Mouse (Mus musculus) liver, embryonic 13.5 days (tissue): Measurements from ENCODE around the gene Pik3c2b. TPM values are rescaled to one million over a fixed set of nuclear protein-coding genes. Genes with fewer than 3 reads are reported as not detected.
A peak's percentile ranks its signal among the peaks of the same experiment; 100 is the strongest.

ENCODE experiments used
- ATAC-seq: fragments of 200-750 bp; cut with Nextera tagmentation; 2 replicates; pipeline ENCODE4 v1.8.0; 2017; ENCODE audit warnings: low read depth, mild to moderate bottlenecking, moderate number of reproducible peaks, moderate library complexity
- DNase-seq: peaks from one replicate; pipeline ENCODE4 v3.0.0; 2022
- H3K27ac ChIP-seq: fragments of 300-500 bp; sonication (generic); 2 replicates; pipeline ENCODE4 v1.5.1; 2015; ENCODE audit warnings: moderate library complexity, mild to moderate bottlenecking, inconsistent platforms
- H3K27me3 ChIP-seq: fragments of 300-500 bp; sonication (generic); 2 replicates; pipeline ENCODE4 v1.6.1; 2015; ENCODE audit warnings: mild to moderate bottlenecking, inconsistent platforms
- H3K36me3 ChIP-seq: fragments of 300-500 bp; sonication (generic); 2 replicates; pipeline ENCODE4 v1.6.1; 2015; ENCODE audit warnings: mild to moderate bottlenecking, inconsistent platforms
- H3K4me1 ChIP-seq: fragments of 300-500 bp; sonication (generic); replicated peaks from 2 replicates; pipeline ENCODE4 v1.6.1; 2015; ENCODE audit warnings: inconsistent platforms
- H3K4me2 ChIP-seq: fragments of 300-500 bp; sonication (generic); 2 replicates; pipeline ENCODE4 v1.6.1; 2015; ENCODE audit warnings: inconsistent platforms, mild to moderate bottlenecking, moderate library complexity
- H3K4me3 ChIP-seq: fragments of 300-500 bp; sonication (generic); replicated peaks from 2 replicates; pipeline ENCODE4 v1.5.1; 2015; ENCODE audit warnings: mild to moderate bottlenecking, inconsistent platforms
- H3K9ac ChIP-seq: fragments of 300-500 bp; sonication (generic); 2 replicates; pipeline ENCODE4 v1.6.1; 2015; ENCODE audit warnings: mild to moderate bottlenecking, inconsistent platforms
- H3K9me3 ChIP-seq: fragments of 300-500 bp; sonication (generic); replicated peaks from 2 replicates; pipeline ENCODE4 v1.6.1; 2016; ENCODE audit warnings: inconsistent platforms
- WGBS: fragments of 180-500 bp; shearing (Covaris S2); methylation state at CpG from one replicate; pipeline ENCODE4 v1.1.7; 2015; ENCODE audit not compliant: insufficient replicate concordance; 5-methylcytosine and 5-hydroxymethylcytosine counted together
- polyA plus RNA-seq: library from polyadenylated mRNA; unstranded; fragments of >200 nt; fragmentation: Nextera tagmentation; extraction: Ambion mirVana; gene quantifications from 2 replicates; pipeline ENCODE4 v1.2.1, GENCODE M21; 2015

The Pik3c2b gene
- polyA plus RNA-seq, 1 experiment from 2014 or later = 0.82 TPM

DNA sequence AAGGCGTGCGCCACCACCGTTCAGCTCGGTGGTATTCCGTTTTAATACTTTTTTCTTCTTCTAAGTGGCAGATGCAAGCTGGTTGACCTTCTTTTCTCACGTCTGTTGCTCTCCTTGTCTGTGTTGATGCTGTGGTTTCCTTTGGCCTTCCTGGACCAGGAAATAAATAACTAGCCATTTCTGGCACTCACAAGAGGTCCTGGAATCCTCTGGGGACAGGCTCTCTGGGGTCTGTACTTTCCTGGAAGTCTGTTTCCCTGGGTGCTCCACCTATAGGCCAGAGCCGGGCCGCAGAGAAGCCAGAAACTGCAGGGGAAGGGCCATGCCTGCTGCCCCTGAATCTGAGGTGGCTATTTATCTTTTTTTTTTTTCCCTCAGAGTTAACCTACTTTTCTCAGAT is 8.9 kb downstream of the Pik3c2b start:
- Histone ChIP-seq H3K27me3 (peaks cover 3% of the 10 kb centered on the region; the same call in 1 of the 2 replicates), H3K4me3 (no peak overlapping the region), H3K9me3 (no peaks in the 10 kb centered on the region), H3K36me3 (no peaks in the 10 kb centered on the region), H3K9ac (no peak overlapping the region), H3K4me1 (peaks cover 15% of the 10 kb centered on the region), H3K4me2 (no peak overlapping the region), H3K27ac (no peak overlapping the region)
- WGBS = 49% methylated on average over 8 of the region's 8 CpGs
- ATAC-seq (no peak), DNase-seq (no peak)

DNA sequence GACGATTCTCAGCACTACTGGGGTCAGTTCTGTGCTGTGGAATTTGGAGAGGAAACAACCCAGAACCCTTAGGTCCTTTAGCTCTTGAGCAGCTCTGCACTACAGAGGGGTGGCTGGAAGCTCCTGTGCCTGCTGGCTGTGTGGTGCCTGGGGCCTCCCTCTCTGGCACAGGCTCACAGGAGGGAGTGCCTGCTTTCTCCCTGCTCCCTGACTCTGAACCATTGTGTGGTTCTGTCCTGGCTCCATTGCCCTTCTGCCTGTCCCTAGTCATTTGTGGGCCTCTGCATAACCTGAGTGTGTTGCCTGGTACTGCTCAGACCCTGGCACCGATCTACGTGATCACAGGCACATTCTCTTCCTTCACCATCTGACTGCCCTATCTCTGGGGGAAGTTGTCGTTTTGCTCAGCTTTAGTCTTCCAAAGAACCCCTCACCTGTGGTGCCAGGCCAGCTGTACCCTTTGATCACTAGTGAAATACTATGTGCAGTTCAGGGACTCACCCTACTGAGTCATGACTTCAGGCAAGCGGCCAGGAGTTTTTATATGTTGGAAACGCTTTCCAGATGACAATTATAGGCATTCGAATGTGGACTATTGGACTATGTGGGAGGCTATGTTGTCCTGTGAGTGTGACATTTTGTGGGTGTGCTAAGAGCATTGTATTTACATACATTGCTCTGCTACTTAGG is 12.0 kb downstream of the Pik3c2b start:
- H3K36me3 ChIP-seq = no peaks in the 10 kb centered on the region
- H3K4me1 ChIP-seq = peaks cover 15% of the 10 kb centered on the region
- no peaks in the 10 kb centered on the region for H3K9me3 ChIP-seq
- no peak overlapping the region for H3K27ac ChIP-seq
- H3K27me3 ChIP-seq = no peaks in the 10 kb centered on the region
- H3K4me2 ChIP-seq = no peak overlapping the region
- no peak overlapping the region for H3K9ac ChIP-seq
- H3K4me3 ChIP-seq = no peak overlapping the region
- no peak for DNase-seq
- WGBS = 59% methylated on average over 7 of the region's 7 CpGs
- no peak for ATAC-seq

- Histone ChIP-seq H3K4me3 (no peak overlapping the region), H3K4me1 (peaks cover 15% of the 10 kb centered on the region), H3K9ac (no peak overlapping the region), H3K36me3 (no peaks in the 10 kb centered on the region), H3K27me3 (no peaks in the 10 kb centered on the region), H3K27ac (no peak overlapping the region), H3K9me3 (no peaks in the 10 kb centered on the region), H3K4me2 (no peak overlapping the region)
- ATAC-seq = no peak
- WGBS = 31% methylated on average over 2 of the region's 2 CpGs
- no peak for DNase-seq
Observed at GRCm38 (mm10) chr1:133059592-133059991, 14.1 kb downstream of the Pik3c2b start.

GRCm38 (mm10) chr1:133060681-133061080 is 15.2 kb downstream of the Pik3c2b start:
- 36% methylated on average over 4 of the region's 4 CpGs for WGBS
- Histone ChIP-seq H3K4me2 (no peak overlapping the region), H3K9me3 (no peaks in the 10 kb centered on the region), H3K36me3 (no peaks in the 10 kb centered on the region), H3K4me1 (peaks cover 15% of the 10 kb centered on the region), H3K27me3 (no peaks in the 10 kb centered on the region), H3K9ac (no peak overlapping the region), H3K4me3 (no peak overlapping the region), H3K27ac (no peak overlapping the region)
- ATAC-seq (no peak), DNase-seq (no peak)

- DNase-seq (no peak), ATAC-seq (no peak)
- Histone ChIP-seq H3K36me3 (no peaks in the 10 kb centered on the region), H3K4me1 (peaks cover 3% of the 10 kb centered on the region; the same call in 1 of the 2 replicates), H3K9ac (no peak overlapping the region), H3K27ac (no peak overlapping the region), H3K9me3 (no peaks in the 10 kb centered on the region), H3K4me2 (no peak overlapping the region), H3K27me3 (no peaks in the 10 kb centered on the region), H3K4me3 (no peak overlapping the region)
- 68% methylated on average over 6 of the region's 6 CpGs for WGBS
Observed at GRCm38 (mm10) chr1:133063164-133063563, 17.7 kb downstream of the Pik3c2b start.

- no peak overlapping the region for H3K4me3 ChIP-seq
- DNase-seq = no peak
Observed at GRCm38 (mm10) chr1:133068268-133068667, 22.8 kb downstream of the Pik3c2b start.

GRCm38 (mm10) chr1:133068669-133069274 is 23.3 kb downstream of the Pik3c2b start:
- Histone ChIP-seq H3K27me3 (no peaks in the 10 kb centered on the region; the same call in 1 of the 2 replicates), H3K36me3 (no peaks in the 10 kb centered on the region), H3K27ac (peak overlapping the region; percentile 32; the same call in 1 of the 2 replicates), H3K9me3 (no peaks in the 10 kb centered on the region), H3K4me1 (peaks cover 30% of the 10 kb centered on the region), H3K4me2 (no peak overlapping the region), H3K4me3 (no peak overlapping the region), H3K9ac (no peak overlapping the region)
- 81% methylated on average over 15 of the region's 15 CpGs for WGBS
- DNase-seq (no peak), ATAC-seq (no peak)

More at GRCm38 (mm10) chr1:133068268-133068667, 22.8 kb downstream of the Pik3c2b start:
- H3K4me2 ChIP-seq = no peak overlapping the region
- no peak overlapping the region for H3K9ac ChIP-seq
- no peaks in the 10 kb centered on the region for H3K36me3 ChIP-seq
- 0 out of 2 replicates have a peak overlapping the region, but pooled peaks have one; percentile 32 for H3K27ac ChIP-seq
- peak; percentile 25; the same call in 1 of the 2 replicates for ATAC-seq
- 50% methylated on average over 5 of the region's 5 CpGs for WGBS
- peaks cover 26% of the 10 kb centered on the region for H3K4me1 ChIP-seq
- H3K9me3 ChIP-seq = no peaks in the 10 kb centered on the region
- no peaks in the 10 kb centered on the region; the same call in 1 of the 2 replicates for H3K27me3 ChIP-seq

GRCm38 (mm10) chr1:133069275-133070120 is 24.0 kb downstream of the Pik3c2b start:
- Histone ChIP-seq H3K9ac (no peak overlapping the region), H3K4me2 (no peak overlapping the region), H3K27ac (peak overlapping the region; percentile 18; the same call in 1 of the 2 replicates), H3K36me3 (no peaks in the 10 kb centered on the region), H3K4me1 (peaks cover 30% of the 10 kb centered on the region), H3K27me3 (no peaks in the 10 kb centered on the region; the same call in 1 of the 2 replicates), H3K4me3 (no peak overlapping the region), H3K9me3 (no peaks in the 10 kb centered on the region)
- no peak for ATAC-seq
- 55% methylated on average over 12 of the region's 12 CpGs for WGBS
- DNase-seq = no peak

DNA sequence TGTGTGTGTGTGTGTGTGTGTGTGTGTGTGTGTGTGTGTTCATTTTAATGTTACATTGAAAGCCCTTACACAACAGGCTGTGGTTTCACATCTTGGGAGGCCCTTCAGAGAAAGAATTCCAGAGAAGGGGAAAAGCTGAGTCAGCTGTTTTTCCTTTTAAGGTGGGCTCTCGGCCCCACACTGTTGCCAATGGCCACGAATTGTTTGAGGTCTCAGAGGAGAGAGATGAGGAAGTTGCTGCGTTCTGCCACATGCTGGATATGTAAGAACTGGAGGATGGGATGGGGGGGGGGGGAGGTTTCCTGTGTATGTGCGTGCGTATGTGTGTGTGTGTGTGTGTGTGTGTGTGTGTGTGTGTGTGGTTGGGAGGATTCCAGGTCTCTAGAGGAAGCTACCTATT is 24.7 kb downstream of the Pik3c2b start:
- Histone ChIP-seq H3K36me3 (no peaks in the 10 kb centered on the region), H3K9me3 (no peaks in the 10 kb centered on the region), H3K4me3 (no peak overlapping the region), H3K27ac (no peak overlapping the region), H3K4me1 (peaks cover 30% of the 10 kb centered on the region), H3K4me2 (no peak overlapping the region), H3K9ac (no peak overlapping the region), H3K27me3 (no peaks in the 10 kb centered on the region; the same call in 1 of the 2 replicates)
- WGBS = 23% methylated on average over 3 of the region's 5 CpGs
- ATAC-seq (no peak), DNase-seq (no peak)

DNA sequence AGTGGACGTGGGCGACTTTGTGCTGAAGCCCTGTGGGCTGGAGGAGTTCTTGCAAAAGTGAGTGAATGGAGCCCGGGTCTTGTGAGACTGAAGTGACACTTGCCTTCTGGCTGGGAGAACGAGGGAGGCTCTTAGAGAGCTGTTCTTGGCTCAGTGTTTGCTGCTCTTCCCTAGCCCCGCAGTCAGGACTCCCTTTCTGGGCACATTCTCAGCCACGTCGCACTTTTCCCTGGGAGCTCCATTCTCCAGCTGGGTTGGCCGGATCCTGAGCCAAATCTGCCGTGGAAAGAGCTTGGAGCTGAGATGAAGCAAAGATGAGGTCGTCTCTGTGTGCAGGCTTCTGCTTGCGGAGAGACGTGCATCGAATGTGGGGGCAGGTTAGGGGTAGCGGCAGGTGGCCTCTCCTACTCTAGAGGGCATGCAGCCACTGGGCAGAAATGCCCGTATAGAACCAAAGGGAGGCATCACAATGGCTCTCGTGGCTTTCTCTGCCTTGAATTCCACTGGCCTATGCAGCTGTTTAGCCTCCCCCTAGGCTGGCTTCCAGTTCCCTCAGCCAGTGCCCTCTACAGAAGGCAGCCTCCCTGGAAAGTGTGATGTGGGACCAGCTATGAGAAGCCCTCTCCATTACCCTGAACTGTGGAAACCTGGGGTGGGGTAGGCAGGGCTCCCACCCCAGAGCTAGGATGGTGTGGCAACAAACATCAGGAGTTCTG is 26.4 kb downstream of the Pik3c2b start:
- no peak for ATAC-seq
- Histone ChIP-seq H3K4me3 (no peak overlapping the region), H3K4me1 (peaks cover 37% of the 10 kb centered on the region), H3K9me3 (no peaks in the 10 kb centered on the region), H3K27me3 (no peaks in the 10 kb centered on the region; the same call in 1 of the 2 replicates), H3K27ac (peak overlapping the region; percentile 61; the same call in 1 of the 2 replicates), H3K36me3 (no peaks in the 10 kb centered on the region), H3K4me2 (no peak overlapping the region), H3K9ac (no peak overlapping the region)
- 53% methylated on average over 16 of the region's 16 CpGs for WGBS
- DNase-seq = no peak
